Mouse (Mus musculus): ENCODE results near the gene Gm10521.

DNA sequence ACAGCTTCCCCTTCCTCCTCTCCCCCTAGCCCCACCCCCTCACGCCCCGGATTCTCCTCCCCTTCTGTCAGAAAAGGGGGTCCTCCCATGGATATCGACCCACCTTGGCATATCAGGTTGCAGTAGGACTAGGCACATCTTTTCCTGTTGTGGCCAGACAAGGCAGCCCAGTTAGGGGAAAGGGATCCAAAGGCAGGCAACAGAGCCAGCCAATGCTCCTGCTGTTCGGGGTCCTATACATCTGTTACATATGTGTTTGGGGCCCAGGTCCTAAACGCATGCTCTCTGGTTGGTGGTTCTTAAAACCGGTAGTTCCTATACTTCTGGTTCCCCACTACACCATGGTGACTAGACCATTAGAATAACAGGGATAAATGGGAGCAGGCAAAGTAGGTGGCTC lies 45.2 kb downstream of the Gm10521 start:
- TF ChIP-seq MAFK (IDR thresholded peaks at IDR 0.05; ENCODE audit: insufficient read depth, low read depth, low read length), result no peak
- no peak for TF ChIP-seq ZC3H11A (IDR thresholded peaks at IDR 0.05; ENCODE audit: borderline replicate concordance, low read depth, low read length)
- TF ChIP-seq HCFC1 (IDR thresholded peaks at IDR 0.05; ENCODE audit: borderline replicate concordance, insufficient read depth, low read length), result no peak

Measured in ES-E14 (cell line).